Mouse (Mus musculus): ENCODE results near the gene Amdhd2. TPM values are rescaled to one million over a fixed set of nuclear protein-coding genes. Genes with fewer than 3 reads are reported as not detected.

Amdhd2 gene
- 35.6 to 45.5 TPM (median 38.6 TPM) in 4 replicates for total RNA-seq (2023; ENCODE audit: inconsistent age)

GRCm38 (mm10) chr17:24163176-24163962 lies at the start of gene Amdhd2:
Gene Amdhd2, minus strand, starts transcription at chr17:24163766.

GRCm38 (mm10) chr17:24209043-24209915 lies 45.7 kb upstream of the Amdhd2 start, which contains the start of gene Ntn3:
Gene Ntn3, minus strand, starts transcription at chr17:24209531.

GRCm38 (mm10) chr17:24205284-24205888 lies 41.8 kb upstream of the Amdhd2 start, which contains the start of gene Tbc1d24:
Gene Tbc1d24, minus strand, starts transcription at chr17:24205562.

GRCm38 (mm10) chr17:24169317-24170065 lies 5.9 kb upstream of the Amdhd2 start, which contains the start of gene Atp6v0c:
Gene Atp6v0c, minus strand, starts transcription at chr17:24169702.

GRCm38 (mm10) chr17:24150824-24151223 lies 12.7 kb downstream of the Amdhd2 start, which contains the start of gene Pdpk1:
Gene Pdpk1, minus strand, starts transcription at chr17:24150924.

Other genes with a start within 250 kb of the Amdhd2 start
- gene Dcpp3, start 246.3 kb downstream of the Amdhd2 start, total RNA-seq (2023; ENCODE audit: inconsistent age): not detected in 4 replicates
- not detected in 4 replicates for gene Sbp, start 222.1 kb downstream of the Amdhd2 start, total RNA-seq (2023; ENCODE audit: inconsistent age)
- gene Sbpl, start 208.5 kb downstream of the Amdhd2 start, total RNA-seq (2023; ENCODE audit: inconsistent age): not detected in 4 replicates
- gene Prss30, start 183.2 kb downstream of the Amdhd2 start, total RNA-seq (2023; ENCODE audit: inconsistent age): not detected in 4 replicates
- gene Prss22, start 165.7 kb downstream of the Amdhd2 start, total RNA-seq (2023; ENCODE audit: inconsistent age): not detected in 4 replicates
- not detected in 4 replicates for gene Prss27, start 125.6 kb downstream of the Amdhd2 start, total RNA-seq (2023; ENCODE audit: inconsistent age)
- 28.2 to 33.1 TPM (median 30.9 TPM) in 4 replicates for gene Kctd5, start 90.3 kb downstream of the Amdhd2 start, total RNA-seq (2023; ENCODE audit: inconsistent age)
- 64.1 to 73.9 TPM (median 67.7 TPM) in 4 replicates for gene Pdpk1, start 12.8 kb downstream of the Amdhd2 start, total RNA-seq (2023; ENCODE audit: inconsistent age)
- 233 to 260 TPM (median 250 TPM) in 4 replicates for gene Atp6v0c, start 5.9 kb upstream of the Amdhd2 start, total RNA-seq (2023; ENCODE audit: inconsistent age)
- 0.61 to 1.9 TPM (median 0.68 TPM) in 4 replicates for gene Tbc1d24, start 41.8 kb upstream of the Amdhd2 start, total RNA-seq (2023; ENCODE audit: inconsistent age)
- gene Ntn3, start 45.8 kb upstream of the Amdhd2 start, total RNA-seq (2023; ENCODE audit: inconsistent age): 0.19 to 0.48 TPM (median 0.32 TPM) in 4 replicates
- gene Tedc2, start 57.1 kb upstream of the Amdhd2 start, total RNA-seq (2023; ENCODE audit: inconsistent age): 7.8 to 10.4 TPM (median 9.1 TPM) in 4 replicates
- gene Ccnf, start 87.7 kb upstream of the Amdhd2 start, total RNA-seq (2023; ENCODE audit: inconsistent age): 8.9 to 15.0 TPM (median 12.2 TPM) in 4 replicates
- gene Abca17, start 187.3 kb upstream of the Amdhd2 start, total RNA-seq (2023; ENCODE audit: inconsistent age): 0.09 to 0.30 TPM (median 0.14 TPM) in 4 replicates
- gene Abca3, start 188.2 kb upstream of the Amdhd2 start, total RNA-seq (2023; ENCODE audit: inconsistent age): 50.7 to 55.1 TPM (median 52.7 TPM) in 4 replicates

All from B cell, adult (primary cell).